Mouse (Mus musculus): Measurements from ENCODE around the gene Rab3gap1.
"Not testable (repeated sequence)": the region's sequence is repeated elsewhere in the genome, so short reads cannot be mapped to it uniquely, and the experiment has no call there.

Gene Rab3gap1

DNA sequence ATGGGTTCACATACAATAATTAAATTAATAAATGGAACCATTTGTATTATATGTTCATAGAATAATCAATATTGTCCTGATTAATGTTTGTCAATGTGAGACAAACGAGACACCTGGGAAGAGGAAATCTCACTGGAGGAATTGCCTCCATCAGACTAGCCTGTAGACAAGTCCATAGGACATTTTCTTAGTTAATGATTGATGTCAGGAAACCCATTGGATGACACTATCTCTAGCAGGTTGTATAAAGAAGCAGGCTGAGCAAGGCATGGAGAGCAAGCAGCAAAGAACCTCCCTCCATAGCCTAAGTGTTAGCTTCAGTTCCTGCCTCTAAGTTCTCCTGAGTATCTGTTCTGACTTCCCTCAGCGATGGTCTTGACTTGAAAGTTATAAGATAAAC, 64.8 kb downstream of the Rab3gap1 start:
- DNase-seq, result no peak

DNA sequence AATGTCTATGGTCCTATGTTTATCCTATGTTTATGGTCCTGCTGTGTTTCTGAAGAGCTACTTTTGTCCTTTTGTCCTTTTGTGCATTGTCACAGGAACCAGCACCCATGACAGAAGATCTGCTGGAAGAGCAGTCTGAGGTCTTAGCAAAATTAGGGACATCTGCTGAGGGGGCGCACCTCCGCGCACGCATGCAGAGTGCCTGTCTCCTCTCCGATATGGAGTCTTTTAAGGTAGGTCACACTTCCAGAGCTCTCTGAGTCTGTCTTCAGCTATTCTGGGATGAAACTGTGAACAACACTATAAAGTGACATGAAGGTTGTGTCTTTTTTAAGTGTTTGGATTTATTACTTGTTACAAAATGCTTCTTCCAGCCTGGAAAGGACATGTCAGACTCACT, 65.7 kb downstream of the Rab3gap1 start:
- DNase-seq, result no peak

DNA sequence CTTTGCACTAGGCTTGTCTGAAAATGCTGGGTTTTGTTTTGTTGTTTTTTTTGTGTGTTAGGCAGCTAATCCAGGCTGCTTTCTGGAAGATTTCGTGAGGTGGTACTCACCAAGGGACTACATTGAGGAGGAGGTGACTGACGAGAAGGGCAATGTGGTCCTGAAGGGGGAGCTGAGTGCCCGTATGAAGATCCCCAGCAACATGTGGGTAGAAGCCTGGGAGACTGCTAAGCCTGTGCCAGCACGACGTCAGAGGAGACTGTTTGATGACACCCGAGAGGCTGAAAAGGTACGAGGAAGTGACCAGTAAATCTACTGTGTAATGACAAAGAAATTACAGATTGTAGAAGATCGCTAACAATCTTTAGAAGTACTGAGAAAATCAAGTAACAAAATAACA, 68.7 kb downstream of the Rab3gap1 start:
- DNase-seq, result no peak

DNA sequence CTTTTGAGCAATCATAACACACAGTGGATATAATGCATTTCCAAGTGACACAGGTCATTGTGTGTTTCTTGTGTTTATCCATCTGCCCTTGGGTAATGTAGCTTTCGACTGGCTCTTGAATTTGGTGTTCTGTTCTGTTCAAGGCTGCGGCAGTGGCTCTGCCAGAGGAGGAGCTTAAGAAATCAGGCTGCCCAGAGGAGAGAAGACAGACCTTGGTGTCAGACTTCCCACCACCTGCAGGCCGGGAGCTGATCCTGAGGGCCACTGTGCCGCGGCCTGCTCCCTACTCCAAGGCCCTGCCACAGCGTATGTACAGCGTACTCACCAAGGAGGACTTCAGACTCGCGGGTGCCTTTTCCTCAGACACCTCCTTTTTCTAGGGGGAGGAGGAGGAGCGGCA, 73.7 kb downstream of the Rab3gap1 start:
- no peak for DNase-seq

DNA sequence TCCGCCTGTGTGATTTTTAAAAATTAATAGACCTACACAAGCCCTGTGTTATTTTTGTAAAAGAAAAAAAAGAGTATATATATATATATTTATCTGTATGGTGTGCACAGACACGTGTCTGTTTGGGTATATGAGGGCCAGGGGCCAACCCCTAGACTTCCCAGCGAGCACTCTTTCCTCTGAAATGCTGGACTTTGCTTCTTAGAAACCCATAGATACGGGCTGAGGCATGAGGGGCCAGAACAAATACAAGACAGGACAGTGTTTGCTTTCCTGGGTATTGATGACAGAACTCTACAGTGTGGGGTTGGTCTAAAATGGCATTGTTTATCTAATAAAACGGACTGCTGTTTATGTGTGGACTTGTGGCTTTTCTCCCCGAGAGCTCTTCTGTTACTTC, 74.9 kb downstream of the Rab3gap1 start:
- DNase-seq, result no peak

DNA sequence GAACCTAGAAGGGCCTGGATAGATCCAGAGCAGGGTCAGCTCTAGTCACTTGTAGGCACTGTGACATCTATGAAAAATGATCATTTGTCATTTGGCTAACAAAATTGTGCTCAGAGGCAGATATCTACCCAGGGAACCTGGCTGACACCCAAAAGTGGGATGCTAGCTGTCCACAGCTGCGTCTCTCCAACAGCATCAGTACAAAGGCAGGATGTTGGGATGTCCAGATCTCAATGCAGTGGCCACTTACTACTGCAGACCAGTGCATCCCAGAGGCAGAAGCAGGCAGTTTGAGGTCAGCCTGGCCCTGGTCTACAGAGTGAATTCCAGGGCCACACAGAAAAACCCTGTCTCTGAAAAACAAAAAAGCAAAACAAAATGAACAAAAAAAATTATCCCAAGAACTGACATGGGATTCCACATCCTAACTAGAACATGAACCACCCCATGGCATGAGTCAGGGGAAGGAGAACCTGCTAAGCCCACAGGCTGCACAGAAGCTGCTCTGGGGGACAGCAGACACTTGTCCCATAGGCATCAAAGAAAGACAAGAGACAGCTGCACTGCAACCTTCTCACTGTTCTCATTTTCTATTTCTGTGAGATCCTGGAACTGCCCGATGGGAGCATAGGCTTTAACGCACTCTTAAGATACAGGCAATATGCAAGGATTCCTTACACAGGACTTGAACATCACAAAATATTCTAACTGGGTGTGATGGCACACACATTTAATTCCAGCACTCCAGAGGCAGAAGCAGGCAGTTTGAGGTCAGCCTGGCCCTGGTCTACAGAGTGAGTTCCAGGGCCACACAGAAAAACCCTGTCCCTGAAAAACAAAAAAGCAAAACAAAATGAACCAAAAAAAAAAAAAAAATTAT, 77.4 kb downstream of the Rab3gap1 start:
- no peak for DNase-seq

DNA sequence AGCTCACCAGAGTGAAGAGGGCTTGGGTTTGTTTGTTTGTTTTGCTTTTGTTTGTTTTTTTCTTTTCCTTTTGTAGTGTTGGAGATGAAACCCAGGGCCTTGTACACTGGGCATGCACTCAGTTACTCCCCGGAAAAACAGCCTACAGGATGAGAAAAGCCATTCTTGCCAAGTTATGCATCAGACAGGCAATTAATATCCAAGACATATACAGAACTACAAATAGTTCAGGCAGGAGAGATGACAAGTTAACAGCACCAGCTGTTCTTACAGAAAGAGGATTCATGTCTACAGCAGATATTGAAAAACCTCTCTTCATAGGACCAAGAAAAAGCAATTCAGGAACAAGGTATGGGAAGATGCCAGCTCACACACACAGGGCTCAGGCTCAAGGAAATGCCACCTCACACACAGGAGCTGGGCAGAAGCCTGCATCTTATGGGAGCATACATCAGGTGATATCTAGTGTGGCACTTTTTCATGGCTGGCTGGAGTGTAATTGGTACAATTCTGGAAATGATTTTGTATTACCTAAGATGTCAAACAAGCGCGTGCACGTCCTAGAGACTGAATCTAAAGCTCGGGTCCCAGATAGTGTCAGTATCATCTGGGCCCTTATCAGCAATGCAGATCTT, 78.2 kb downstream of the Rab3gap1 start:
- no peak for DNase-seq

DNA sequence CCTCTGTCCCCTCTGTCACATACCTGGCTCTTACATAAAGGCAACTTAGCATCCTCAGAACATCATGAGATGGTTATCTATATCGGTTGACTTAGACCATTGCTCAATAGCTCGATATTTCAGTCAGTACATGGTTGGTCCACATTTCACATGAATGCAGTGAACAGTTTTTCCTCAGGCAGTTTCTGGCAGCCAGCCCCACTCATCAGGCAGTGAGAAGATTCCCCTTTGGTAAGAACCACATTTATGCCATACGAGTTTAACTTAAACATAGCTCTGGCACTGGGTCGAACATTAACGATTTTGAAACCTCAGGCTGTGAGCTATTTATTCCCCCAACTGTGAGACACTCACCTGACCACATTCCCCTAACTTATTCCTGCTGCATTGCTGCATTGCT, 80.2 kb downstream of the Rab3gap1 start:
- no peak for DNase-seq

DNA sequence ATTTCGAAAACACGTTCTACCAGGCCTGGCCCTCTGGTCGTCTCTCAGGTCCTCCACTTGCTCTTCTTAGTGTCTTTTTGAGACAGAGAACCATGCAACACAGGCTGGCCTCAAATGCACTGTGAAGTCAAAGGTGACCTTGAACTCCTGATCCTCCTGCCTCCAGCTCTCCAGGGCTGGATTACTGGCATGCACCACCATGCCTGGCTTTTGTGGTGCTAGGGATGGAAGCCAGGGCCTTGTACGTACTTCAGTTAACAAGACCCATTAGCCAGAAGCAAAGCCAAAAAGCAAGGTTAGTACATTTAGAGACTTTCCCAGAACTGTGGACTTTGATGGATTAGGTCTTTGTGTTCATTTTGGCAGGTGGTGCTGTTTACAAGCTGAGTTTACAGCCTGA, 83.7 kb downstream of the Rab3gap1 start:
- no peak for DNase-seq

DNA sequence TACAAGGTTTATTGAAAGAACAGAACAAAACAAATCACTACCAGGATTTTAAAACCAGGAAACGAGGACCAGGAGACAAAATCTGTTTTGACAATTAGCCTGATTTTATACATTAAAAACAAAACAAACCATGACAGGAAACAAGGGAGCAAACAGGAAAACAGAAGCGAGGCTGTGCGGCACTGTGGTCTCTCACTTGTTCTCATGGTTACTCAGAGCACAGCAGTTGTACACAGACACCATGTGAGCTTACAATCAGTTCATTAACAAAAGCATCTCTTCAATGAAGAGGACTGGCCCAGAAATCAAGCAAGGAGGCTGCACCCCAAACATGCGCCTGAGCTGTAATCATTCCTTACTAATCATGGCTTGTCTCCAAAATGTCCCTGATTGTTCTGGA, 85.6 kb downstream of the Rab3gap1 start:
- DNase-seq, result not testable (repeated sequence)

DNA sequence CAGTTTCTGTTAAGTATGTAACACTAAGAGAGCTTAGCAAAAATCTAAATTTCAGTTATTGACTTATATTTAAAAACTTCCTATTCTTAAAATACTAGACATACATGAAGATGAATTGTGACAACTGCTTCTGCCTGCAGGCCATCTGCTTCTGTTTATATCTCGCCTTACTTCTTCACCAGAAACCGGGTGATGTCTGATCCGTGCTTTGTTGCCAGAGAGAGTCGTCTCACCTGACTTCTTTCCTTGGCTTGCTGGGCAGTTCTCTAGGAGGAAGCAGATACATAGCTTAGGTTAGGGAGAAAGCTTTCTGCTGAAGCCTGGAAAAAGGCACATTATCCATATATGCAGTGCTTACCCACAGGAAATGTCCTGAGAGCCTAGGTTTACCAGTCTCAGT, 86.2 kb downstream of the Rab3gap1 start:
- DNase-seq, result no peak

DNA sequence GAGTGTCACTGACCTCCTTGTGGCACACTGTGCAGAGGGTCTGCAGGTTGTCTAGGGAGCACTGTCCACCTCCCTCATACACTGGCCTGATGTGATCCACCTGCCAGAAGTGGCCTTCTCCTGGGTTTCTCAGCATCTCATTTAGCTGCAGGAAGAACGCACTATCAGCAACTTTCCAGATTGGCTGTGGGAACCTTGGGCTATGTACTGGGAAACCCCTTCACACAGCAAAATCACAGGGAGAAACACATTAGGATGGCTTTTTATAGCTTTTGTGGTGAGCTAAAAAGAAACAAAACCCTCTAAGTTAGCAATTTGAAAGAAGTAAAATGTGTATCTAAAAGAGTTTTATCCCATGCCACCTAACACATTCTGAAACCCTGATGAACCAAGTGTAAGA, 88.0 kb downstream of the Rab3gap1 start:
- no peak for DNase-seq

DNA sequence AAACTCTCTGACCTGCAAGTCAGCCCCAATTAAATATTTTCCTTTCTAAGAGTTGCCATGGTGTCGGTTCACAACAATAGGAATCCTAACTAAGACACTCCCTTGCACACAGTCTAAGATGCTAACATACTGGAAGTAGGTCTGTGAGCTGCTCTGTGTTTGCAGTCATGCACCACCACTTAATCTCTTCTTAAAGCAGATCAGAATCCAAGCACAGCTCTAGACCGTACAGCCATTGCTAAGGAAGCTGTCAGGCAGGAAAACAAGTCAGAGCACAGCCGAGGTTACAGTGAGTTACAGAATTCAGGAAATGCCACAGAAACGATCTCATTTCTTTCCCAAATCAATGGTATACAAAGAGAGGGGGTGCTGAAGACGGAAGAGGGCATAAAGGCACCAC, 90.2 kb downstream of the Rab3gap1 start:
- DNase-seq, result no peak

DNA sequence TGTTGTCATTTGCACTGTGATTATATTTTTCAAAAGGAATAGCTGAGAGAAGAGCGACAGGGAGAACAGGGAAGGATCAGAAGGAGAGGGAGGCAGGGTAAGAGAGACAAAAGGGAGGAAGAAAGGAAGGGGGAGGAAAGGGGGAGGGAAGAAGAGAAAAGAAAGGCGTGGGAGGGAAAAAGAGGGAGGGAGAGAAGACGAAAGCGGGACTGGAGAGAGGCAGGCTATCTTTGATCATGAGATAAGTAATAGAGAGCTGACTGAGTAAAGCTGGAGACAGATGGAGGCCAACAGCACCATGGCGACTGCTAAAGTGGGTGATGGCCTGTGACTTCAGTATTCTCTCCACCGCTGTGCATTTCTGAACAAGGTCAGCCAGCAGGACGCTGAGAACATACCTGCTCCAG, 90.7 kb downstream of the Rab3gap1 start:
- no peak for DNase-seq

DNA sequence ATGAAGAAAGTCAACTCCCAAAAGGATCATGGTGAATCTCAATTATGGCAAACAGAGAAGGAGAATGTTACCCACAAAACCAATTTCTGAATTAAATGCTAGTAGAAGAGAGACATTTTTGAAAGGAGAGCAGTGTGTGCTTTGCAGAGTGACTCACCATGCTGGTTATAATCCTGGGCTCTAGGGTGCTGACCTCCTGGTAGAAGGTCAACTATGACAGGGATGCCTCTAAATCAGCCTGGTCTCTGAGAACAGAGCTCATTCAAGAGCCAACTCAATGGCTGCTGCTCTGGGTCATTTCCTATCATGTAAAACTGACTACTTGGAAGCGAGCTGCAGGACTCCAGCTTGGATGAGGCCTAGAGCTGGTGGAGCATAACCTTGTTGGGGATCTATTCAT, 92.6 kb downstream of the Rab3gap1 start:
- DNase-seq, result no peak

DNA sequence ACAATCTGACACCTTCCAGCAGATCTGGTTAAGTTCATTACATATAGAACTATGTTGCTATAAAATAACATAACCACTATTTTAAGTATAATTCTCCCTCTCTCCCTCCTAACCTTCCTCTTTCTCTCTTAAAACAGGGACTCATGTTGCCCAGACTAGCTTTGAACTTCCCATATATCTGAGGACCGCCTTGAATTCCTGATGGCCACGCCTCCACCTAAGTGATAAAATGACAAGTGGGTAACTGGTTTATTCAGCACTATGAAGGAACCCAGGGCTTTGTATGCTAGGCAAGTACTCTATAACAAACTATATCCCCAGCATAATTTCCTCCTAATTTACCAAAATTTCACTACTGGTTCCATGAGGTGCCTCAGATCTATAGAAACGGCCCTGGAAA, 94.8 kb downstream of the Rab3gap1 start:
- no peak for DNase-seq

DNA sequence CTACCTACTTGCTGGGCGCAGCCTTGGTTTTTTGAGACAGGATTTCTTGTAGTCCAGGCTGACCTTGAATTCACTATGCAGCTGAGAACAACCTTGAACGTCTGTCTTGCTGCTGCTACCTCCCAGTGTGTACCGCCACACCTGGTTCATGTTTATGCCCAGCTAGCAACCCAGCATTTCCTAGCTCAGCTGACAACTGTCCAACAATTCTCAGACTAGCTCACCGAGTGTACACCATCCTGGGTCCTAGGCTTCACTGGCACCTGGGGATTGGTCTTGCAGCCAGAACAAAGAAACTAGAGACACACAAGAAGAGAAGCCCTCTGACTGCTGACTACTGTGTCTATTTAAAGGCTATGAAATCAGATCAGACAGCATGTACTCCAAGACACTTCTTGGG, 102.3 kb downstream of the Rab3gap1 start:
- DNase-seq, result no peak

DNA sequence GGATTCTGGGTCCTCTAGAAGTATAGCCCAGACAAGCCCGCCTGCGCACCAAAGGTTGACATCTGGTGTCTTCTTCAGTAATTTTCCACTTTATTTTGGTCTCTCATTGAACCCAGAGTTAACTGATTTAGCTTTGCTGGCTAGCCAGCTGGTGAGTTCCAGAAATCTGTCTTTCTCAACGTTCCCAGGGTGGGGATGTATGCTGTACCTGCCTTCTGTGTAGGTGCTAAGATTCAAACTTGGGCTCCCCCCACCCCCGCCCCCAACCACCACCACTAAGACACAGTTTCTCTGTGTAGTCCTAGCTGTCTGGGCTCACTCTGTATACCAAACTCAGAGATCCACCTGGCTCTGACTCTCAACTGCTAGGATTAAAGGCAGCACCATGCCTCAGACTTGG, 105.5 kb downstream of the Rab3gap1 start:
- DNase-seq, result no peak

DNA sequence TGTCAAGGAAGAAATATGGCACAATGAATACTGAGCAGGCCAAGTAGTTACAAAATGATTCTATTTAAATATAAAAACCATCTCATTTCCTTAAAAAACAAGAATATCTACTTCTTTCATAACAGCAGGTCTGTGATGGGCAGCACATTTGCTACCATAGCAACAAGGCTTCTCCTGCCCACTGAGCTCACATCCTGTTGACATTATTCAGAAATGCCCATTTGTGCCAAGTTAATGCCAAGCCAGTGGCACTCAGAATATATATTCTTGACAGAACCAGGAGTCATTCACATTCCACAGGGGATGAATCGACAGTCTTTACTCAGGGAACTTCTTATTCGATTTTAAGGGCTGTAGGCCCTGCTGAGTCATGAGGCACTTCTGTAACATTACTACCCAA, 107.1 kb downstream of the Rab3gap1 start:
- DNase-seq, result no peak

DNA sequence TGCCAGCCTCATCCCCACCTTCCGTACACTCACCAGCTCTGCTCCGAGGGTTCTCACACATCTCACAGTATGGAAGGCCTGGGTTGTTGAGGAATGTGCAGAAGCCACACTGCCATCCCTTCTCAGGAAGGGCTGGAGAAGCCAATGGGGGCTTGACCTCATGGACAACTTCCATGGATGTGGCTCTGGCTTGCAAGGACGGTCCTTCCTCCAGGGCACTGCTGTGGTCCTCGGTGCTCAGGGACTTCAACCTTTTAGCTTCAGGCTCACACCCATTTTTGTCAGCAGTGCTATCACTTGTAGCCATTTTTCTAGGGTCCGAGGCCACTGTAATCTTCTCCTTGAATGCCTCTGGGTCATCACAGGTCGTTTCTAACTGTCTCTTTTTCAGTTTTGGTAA, 107.5 kb downstream of the Rab3gap1 start:
- no peak for DNase-seq

DNA sequence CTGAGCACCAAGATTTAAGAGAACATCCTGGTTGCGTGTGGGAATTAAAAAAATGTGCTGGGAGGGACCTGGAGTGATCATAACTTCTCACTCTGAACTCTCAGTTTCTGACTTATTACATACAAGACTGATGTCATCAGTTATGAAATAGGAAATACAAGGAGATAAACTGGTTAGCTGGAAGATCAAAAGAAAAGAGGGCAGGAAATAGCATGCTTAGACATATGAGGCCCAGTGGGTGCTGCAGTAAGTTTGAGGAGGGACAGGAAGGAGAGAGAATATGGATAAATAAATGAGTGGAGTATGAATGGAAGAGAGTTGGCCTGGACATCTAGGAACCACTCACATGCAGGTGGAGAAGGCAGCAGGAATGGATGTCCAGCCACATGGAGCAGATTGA, 109.6 kb downstream of the Rab3gap1 start:
- no peak for DNase-seq

DNA sequence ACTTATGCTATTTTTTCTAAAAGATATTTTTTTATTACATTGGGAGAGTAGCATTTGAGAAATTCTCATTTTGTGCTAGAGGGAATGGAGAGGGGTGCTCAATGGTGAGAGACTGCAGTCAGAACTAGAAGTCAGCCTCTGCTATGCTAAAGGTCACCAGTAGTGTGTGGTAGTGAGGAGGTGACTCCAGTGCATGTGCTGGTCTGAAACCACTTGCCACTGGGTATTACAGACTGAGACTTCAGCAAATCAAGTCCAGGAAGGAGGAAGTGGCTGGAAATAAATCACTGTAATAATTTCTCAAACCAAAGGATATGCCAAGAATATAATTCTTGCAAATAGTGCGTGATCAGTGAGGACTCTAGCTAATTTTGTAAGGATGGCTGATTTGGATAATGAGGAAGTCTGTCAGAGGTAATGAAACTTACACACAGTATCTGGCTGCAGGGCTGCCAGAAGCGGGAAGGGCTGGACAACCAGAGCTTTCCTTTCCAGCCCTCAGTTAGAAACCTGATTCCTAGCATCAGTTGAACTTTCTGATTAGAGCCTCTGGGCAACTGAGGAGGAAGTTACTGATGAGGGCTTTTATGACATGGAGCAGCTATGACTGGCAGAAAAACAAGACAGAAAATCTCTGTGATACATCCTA, 112.5 kb downstream of the Rab3gap1 start:
- DNase-seq, result no peak

DNA sequence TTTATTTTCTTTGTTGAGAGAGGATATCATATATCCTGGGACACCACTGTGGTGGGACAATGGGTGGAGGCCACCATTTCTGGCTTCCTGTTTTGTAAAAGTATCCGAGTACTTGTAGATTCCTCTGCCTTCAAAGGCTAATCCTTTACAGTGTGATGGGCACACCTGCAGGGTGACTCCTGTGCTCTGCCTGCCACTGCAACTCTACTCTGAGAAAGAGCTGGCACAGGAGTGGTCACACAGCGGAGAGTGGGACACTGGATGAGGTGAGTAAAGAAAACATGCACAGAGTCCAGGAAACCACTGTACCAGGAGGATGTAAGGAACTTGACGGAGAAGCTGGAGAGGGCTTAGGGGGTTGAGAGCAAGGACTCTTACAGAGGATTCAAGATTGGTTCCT, 113.7 kb downstream of the Rab3gap1 start:
- no peak for DNase-seq

DNA sequence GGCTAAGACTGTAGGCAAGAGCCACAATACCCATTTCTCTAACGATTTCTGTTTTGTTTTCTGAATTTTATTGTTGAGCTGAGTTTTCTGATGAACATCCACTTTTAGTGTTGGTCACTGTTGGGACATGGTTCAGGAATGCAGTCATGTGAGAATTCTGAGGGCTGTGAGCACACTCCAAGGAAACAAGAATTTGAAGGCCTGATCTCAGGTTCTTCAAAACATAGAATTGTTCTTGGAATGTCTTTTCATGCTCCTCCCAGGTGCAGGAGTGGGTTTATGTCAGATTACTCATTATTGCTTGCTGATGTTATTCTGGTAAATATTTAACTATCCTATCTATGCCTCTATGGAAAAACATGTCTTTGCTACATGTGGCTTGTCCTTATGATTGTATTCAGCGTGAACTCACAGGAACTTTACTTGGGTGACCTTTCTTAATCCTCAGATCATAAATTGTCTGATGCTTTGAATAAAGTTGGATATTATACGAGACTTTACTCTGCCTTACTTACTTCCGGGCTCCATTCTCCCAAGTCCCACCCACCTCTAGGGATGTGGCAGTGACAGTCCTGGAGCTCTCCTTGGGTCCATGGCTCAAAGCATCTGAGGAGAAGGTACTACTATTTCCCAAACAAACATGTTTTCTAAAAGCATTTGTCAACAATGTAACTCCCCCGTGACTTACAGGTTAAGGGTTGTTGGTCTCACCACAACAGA, 114.9 kb downstream of the Rab3gap1 start:
- no peak for DNase-seq

Measured in thymus, postnatal 14 days (tissue).